Mouse (Mus musculus) bone marrow, adult 2 months (tissue): ENCODE measurements around the gene Lgals4.

Source experiments
- CTCF ChIP-seq: fragments of 200-500 bp; IDR thresholded peaks from 2 replicates; pipeline ENCODE4 v1.5.1; 2011; ENCODE audit warnings: low read length, control low read depth; ENCODE audit not compliant: control insufficient read depth, insufficient read depth
- POLR2A ChIP-seq: fragments of 200-500 bp; IDR thresholded peaks from 2 replicates; pipeline ENCODE4 v1.6.1; 2011; ENCODE audit warnings: low read depth, mild to moderate bottlenecking, control low read depth, low read length, borderline replicate concordance; ENCODE audit not compliant: control insufficient read depth

GRCm38 (mm10) chr7:28819571-28819970 lies 14.1 kb upstream of the Lgals4 start:
- no peak for TF ChIP-seq CTCF
- TF ChIP-seq POLR2A: no peak
